Mouse (Mus musculus) natural killer cell, adult 2 months (primary cell): ENCODE results near the gene Psmc5.

ENCODE experiments used
- DNase-seq, 2 experiments: peaks; one replicate each; pipeline ENCODE4 v3.0.0; 2022; ENCODE audit warnings: low spot score in 2 of 2

Psmc5 gene

GRCm38 (mm10) chr11:106255685-106256451 lies at the start of gene Psmc5, which contains the start of gene Ftsj3:
Gene Psmc5 (plus strand): TSS chr11:106256154.
Gene Ftsj3 (minus strand): TSS chr11:106256079.
- peak; percentile 96 to 97 for DNase-seq

DNA sequence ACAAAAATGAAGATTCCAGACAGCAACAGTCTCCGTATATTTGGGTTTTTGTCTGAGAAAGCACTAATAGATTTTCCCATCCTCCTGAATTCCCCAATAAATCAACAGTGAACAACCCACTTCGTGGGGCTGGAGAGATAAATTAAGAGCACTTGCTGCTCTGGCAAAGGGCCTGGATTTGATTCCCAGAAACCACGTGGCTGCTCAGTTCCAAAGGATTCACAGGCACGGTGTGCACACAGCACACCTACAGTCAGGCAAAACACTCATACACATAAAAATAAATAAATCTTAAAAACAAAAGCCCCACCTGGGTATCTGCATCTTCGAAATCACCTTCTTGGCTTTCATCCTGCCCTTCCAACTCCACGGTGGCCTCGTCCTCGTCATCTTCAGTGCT lies 43.2 kb upstream of the Psmc5 start:
- DNase-seq = no peak

- no peak for DNase-seq
Measured at GRCm38 (mm10) chr11:106214856-106215255, 41.1 kb upstream of the Psmc5 start.

- no peak for DNase-seq
Measured at GRCm38 (mm10) chr11:106215450-106215859, 40.5 kb upstream of the Psmc5 start.

DNA sequence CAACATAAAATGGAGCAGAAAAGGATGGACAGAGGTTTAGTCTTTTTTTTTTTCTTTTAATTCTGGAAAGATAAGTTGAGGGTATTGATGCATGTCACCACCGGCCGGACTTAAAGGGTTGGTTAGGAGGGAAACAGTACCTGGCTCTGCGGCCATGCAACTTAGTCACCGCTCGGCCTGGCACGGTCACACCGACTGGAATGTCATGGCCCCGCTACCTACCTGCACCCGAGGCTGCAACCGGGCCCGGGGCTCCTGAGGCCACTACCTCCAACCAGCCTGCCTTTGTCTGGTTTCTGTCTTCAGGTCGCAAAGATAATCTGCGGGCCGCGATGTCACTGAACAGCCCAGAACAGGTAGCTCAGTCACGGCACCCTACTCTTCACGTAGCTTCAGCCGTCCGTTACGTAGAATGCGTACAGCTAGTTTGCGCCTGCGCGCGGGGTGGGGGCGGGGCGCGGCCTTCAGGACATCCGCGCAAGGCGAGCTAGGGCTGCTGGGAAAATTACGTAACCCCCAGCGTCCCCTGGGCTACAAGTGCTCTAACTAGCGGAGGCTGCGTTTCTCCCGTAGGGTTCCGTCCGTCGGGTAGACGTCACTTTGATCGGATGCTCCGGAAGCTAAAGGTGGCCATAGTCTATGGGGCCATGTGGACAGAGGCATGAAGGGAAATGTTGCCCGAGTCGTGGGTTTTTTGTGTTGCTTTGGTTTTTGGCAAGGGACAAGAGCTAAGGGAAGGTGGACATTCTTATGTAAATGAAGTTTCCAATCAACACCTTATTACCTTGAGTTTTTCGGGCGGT lies 39.8 kb upstream of the Psmc5 start, which contains the start of gene Ccdc47:
Gene Ccdc47, minus strand, starts transcription at position 418 of the 803 bp plus-strand sequence.
- peak; percentile 94 to 96 for DNase-seq

DNA sequence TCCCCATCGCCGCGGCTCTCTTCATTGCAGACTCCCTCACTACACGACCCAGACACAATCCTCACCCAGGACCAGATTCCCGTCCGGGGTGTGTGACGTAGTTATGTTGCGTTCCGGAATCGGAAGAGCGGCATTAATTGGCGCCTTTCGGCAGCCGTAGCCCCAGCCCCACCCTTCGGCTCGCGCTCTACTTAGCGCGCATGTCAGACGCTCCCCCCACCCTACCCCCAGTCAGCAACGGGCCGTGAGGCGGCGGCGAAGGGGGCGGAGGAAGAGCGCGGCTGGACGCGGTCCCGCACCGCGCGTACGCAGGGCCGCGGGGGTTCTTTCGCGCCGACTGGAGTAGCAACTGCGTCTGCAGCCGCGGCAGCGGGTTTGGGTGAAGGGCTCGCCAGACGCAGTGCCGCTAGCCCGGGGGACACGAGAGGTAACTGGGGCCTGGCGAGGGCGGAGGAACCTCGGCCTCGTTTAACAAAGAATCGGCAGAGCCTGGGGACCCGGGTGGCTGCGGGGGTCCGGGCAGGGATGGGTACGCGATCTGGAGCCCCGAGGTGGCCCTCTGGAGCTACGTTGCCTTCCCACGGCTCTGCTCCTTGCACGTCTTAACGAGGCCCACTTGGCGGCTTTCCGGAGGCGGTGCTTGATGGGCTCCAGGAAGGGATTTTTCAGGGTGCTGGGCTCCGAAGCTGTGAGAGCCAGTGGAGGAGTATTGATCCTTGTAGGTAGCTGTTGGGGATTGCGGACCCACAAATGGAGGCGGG lies 39.0 kb upstream of the Psmc5 start, which contains the start of gene Ddx42:
Gene Ddx42, plus strand, starts transcription at position 197 of the 761 bp plus-strand sequence.
- DNase-seq = peak; percentile 86 to 89

- no peak for DNase-seq
Measured at GRCm38 (mm10) chr11:106220603-106221002, 35.4 kb upstream of the Psmc5 start.

DNA sequence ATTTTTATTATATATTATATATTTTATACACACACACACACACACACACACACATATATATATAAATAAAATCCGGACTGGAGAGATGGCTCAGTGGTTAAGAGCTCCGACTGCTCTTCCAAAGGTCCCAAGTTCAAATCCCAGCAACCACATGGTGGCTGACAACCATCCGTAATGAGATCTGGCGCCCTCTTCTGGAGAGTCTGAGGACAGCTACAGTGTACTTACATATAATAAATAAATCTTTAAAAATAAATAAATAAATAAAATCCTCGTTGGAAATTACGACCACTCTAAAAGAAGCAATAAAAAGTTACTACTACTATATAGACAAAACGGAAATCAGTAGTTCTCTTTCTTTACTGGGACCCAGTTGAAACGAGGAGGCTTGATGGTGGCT lies 22.0 kb upstream of the Psmc5 start:
- DNase-seq = peak; percentile 11 to 16

DNA sequence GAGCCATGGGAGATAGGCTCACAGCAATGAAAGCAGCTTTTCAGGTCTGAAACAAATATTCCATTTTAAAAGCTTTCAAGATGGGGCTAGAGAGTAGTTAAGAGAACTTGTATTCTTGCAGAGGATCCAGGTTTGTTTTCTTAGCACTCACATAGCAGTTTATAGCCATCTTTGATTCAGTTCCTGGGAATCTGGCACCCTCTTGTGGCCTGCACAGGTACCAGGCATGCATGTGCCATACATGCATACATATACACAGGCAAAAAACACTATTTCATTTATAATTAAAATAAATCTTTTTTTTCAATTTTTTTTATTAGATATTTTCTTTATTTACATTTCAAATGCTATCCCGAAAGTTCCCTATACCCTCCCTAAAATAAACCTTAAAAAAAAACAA lies 9.1 kb upstream of the Psmc5 start:
- DNase-seq = peak in 1 of 2 experiments; percentile 30

DNA sequence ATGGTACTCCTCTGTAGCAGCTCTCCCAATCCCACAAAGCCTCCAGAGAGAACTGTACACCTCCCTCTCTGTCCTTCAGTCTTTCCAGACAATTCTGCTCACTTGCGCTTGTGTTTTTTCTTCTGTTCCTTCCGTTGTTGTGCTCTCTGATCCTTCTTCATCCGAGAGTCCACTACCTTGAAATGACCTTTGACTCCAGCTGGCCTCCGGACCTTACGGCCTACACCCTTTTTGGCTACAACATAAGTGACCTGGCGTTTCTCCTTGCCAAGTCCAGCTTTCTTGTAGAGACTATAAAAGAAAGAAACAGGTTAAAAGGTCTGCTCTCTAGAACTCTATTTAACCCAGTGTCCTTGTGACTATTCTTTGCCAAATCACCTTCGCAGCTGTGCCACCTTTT lies 6.6 kb upstream of the Psmc5 start:
- DNase-seq = no peak

DNA sequence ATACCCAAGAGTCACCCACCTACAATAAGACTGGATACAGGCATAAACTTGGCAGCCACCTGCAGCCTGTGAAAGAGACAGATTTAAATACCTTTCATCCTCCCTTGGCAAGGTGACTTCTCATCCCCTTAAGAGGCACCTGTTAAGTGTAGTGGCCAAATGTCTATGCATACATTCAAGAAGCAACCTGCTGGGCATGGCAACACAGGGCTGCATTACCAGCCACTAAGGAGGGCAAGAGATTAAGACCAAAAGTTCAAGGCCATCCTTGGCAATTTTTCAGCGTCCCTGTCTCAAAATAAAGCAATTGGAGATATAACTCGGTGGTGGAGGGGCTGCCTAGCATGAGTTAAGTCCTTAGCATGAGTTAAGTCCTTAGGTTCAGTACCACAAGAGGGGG lies 1.2 kb upstream of the Psmc5 start:
- no peak for DNase-seq

GRCm38 (mm10) chr11:106255174-106255573 lies 780 bp upstream of the Psmc5 start:
- no peak for DNase-seq

GRCm38 (mm10) chr11:106256775-106257174 lies 821 bp downstream of the Psmc5 start:
- DNase-seq = no peak

DNA sequence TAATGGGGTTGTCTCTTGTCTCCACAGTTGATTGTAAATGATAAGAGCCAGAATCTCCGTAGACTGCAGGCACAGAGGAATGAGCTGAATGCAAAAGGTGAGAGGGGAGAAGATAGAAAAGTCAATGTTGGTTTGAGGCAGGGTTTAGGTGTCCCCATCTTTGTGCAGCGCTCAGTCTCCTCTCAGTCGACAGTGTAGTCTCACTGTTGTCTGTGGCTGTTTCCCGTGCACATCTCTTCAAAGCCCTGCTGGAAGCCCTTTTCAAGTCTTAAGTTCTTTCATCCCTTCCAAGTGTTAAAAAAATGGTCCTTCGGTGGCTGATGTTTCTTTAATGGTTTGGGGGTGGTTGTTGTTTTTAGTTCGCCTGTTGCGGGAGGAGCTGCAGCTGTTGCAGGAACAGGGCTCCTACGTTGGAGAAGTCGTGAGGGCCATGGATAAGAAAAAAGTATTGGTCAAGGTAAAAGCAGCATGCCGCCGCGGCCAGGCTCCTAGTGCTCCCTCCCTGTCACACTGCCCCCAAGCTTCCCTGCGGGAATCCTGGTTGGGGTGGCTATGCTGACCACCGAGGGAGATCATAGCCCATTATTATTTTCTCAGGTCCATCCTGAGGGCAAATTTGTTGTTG lies 5.0 kb downstream of the Psmc5 start:
- no peak for DNase-seq

DNA sequence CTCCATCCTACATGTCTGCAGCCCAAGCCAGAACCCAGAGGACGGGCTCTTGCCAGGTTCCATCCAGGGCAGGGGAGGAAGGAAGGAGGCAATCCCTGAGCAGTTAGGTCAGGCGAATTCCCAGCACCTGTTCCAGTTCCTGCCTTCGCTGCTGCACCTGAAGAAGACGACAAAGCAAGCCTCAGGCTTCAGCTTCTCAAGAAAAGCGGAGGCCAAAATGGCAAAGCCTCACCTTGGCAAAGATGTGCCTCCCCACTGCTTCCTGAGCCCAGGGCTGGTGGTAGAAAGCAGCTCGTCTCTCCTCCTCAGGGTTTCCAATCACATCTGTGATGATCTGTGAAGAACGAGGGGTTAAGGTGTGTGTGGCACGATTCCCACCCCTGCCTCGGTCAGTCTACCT lies 8.0 kb downstream of the Psmc5 start:
- no peak for DNase-seq

DNA sequence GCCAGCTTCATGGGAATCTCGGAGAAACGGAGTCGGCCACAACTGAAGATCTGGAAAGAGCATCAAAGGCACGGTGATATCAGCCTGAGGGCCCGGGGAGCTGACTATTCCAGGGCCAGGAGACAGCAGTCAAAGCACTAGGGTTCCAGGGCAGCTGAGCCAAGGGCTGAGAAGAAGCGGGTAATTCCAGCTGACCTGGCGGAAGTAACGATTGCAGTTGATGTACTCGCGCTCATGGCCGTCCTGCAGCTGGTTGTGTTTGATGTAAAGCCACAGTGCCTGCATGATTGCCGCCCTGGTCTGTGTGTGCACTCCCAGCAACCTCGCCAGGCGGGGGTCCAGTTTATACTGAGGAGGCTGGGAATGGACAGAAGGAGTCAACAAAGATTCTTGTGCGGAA lies 9.0 kb downstream of the Psmc5 start:
- no peak for DNase-seq

DNA sequence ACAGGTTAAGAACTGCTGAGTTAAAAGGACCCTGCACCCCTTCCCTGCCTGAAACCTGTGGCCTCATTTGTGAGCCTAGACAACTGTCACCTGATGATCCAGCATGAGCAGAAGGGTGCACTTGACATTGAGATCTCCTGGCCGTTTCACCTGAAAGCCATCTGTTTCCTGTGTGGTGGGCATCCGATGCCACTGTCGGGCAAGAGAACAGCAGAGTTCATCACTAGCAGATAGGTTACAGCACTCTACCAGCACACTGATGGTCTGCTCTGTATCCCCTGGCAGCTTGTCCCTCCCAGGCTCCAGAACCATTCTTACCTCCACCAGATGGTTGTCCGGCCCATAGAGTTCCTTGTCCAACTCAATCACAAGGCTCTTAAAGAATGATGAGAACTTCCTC lies 9.6 kb downstream of the Psmc5 start:
- no peak for DNase-seq

DNA sequence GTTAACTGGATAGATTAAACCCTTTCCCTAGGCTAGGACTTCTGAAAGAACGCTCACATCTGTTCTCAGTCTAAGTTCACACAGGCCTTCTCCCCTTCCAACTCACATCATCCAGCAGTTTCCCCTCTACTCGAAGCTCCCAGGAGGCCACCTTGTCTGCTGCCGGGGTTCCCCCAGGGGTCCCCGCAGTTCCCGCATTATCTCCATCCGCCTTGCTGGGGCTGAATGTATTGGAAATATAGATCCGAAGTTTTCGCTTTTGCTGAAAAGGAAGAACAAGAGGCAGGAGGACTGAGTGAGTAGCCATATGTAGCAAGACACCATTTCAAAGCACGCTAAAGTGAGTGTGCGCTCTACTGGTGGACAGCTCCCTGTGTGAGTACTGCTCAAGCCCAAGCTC lies 10.5 kb downstream of the Psmc5 start:
- no peak for DNase-seq

GRCm38 (mm10) chr11:106267311-106267852 lies 11.4 kb downstream of the Psmc5 start:
- no peak for DNase-seq

- DNase-seq = no peak
Measured at GRCm38 (mm10) chr11:106267871-106268270, 11.9 kb downstream of the Psmc5 start.

DNA sequence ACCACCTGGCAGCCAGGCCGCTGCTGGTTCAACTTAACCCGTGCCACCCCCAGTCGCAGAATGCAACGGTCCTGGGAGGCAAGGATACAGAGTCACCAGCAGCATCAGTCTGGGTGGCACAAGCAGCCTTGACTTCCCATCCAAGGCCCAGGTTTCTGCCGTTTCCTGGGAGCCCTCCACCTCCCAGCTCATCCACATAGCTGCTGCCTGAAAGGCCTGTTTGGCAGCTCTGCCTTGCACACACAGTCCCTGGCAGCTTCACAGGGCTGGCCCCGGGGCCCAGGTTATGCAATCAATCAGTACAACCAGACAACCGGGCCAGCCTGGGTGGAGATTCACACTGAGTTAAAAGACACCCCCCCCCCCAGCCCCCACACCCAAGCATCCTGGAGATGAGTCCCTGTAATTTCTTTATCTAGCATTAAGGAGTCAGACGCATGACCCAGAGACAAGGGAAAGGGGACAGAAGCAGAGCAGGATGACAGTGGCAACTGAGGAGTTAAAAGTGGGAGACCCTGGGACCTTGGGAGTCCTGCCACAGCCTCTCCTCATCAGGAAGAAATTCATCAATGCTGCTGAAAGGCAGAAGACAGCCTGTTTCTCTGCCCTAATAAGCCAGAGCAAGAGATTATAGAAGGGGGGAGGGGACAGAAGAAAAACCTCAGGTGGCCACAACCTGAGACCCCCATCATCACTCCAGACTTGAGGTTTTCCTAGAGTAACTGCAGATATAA lies 12.5 kb downstream of the Psmc5 start:
- DNase-seq = no peak
